ENCODE assay signal across 8 mouse cellular contexts in the genomic region with DNA sequence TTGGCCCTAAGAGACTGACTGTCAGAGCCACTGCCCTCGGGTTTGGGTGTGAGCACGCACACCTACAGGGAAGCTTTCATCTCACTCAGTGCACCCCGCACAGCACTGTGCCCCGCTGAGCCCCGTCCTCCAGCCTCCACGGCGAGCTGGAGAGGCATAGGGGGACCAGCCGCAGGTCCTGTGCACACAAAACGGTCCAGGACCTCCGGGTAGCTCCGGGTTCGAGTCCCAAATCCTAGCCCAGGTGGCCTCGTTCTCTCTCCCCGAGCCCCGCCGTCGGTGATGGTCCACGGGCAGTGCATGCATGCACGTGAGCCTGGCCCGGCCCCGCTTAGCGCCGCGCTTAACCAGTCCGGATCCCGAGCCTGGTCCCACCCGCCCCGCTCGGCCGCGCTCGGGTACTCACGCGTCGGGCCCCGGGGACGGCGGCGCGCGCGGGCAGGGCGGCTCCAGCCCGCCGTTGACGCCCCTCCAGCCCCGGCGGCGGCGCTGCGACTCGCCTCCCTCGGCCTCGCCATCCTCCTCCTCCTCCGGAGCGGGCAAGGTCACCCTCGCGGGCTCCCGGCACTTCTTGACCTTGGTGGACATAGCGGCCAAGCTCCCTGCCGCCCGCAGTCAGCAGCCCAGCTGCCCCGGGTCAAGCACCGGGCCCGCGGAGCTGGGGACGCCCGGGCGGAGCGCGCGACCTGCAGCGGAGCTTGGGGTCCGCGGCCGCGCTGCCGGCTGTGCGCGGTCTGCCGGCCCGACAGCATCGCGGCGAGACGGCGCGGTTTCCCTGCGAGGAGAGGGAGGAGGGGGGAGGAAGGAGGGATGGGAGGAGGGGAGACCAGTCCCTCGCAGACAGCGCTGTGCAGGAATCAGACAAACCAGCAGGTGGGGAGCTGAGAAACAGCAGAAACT. TPM values are rescaled to one million over a fixed set of nuclear protein-coding genes. Genes with fewer than 3 reads are reported as not detected.
DNase-seq lines count a peak whose midpoint lies in the region; ATAC-seq and TF ChIP-seq lines count a peak whose summit lies in the region.

Gene Trpc3 (minus strand): TSS at position 776 of the 900 bp plus-strand sequence.

- H3K27me3 ChIP-seq in embryonic facial prominence, embryonic 12.5 days, result peaks cover 9% of the 10 kb centered on the region
- H3K27me3 ChIP-seq in heart, embryonic 13.5 days (replicated peaks), result peaks cover 20% of the 10 kb centered on the region
- peaks cover 14% of the 10 kb centered on the region for H3K27me3 ChIP-seq in kidney, embryonic 15.5 days
- peaks cover 28% of the 10 kb centered on the region for H3K27me3 ChIP-seq in liver, embryonic 14.5 days (ENCODE audit: control insufficient read depth, insufficient read depth, low read length)

- H3K27ac ChIP-seq in embryonic facial prominence, embryonic 12.5 days, result no peak within 1 kb of the TSS
- H3K27ac ChIP-seq in heart, embryonic 13.5 days (replicated peaks), result peak within 1 kb of the TSS; percentile 36
- peak within 1 kb of the TSS; percentile 28 for H3K27ac ChIP-seq in kidney, embryonic 15.5 days
- H3K27ac ChIP-seq in liver, embryonic 14.5 days, result no peak within 1 kb of the TSS

- H3K36me3 ChIP-seq in embryonic facial prominence, embryonic 12.5 days, result no peaks in the 10 kb centered on the region
- no peaks in the 10 kb centered on the region for H3K36me3 ChIP-seq in heart, embryonic 13.5 days
- no peaks in the 10 kb centered on the region for H3K36me3 ChIP-seq in kidney, embryonic 15.5 days
- no peaks in the 10 kb centered on the region for H3K36me3 ChIP-seq in liver, embryonic 14.5 days (replicated peaks; ENCODE audit: control insufficient read depth, insufficient read depth, low read depth)

- under 1% methylated on average over 91 of the region's 91 CpGs for WGBS in embryonic facial prominence, embryonic 12.5 days
- WGBS in heart, embryonic 13.5 days, result under 1% methylated on average over 85 of the region's 91 CpGs
- WGBS in kidney, embryonic 15.5 days, result under 1% methylated on average over 87 of the region's 91 CpGs
- WGBS in liver, embryonic 14.5 days (ENCODE audit: insufficient replicate concordance), result under 1% methylated on average over 89 of the region's 91 CpGs

- H3K4me3 ChIP-seq in embryonic facial prominence, embryonic 12.5 days, result peak within 1 kb of the TSS; percentile 67
- peak within 1 kb of the TSS; percentile 83 for H3K4me3 ChIP-seq in heart, embryonic 13.5 days
- H3K4me3 ChIP-seq in kidney, embryonic 15.5 days (replicated peaks), result peak within 1 kb of the TSS; percentile 67
- H3K4me3 ChIP-seq in liver, embryonic 14.5 days (ENCODE audit: insufficient read depth in 1 of 2, low read depth in 2 of 2, low read length in 2 of 2), result peak within 1 kb of the TSS; percentile 39 to 49

- H3K4me2 ChIP-seq in embryonic facial prominence, embryonic 12.5 days (replicated peaks), result peak within 1 kb of the TSS; percentile 73
- peak within 1 kb of the TSS; percentile 91 for H3K4me2 ChIP-seq in heart, embryonic 13.5 days
- peak within 1 kb of the TSS; percentile 89 for H3K4me2 ChIP-seq in kidney, embryonic 15.5 days
- H3K4me2 ChIP-seq in liver, embryonic 14.5 days (ENCODE audit: low read depth), result peak within 1 kb of the TSS; percentile 63

- no peak for TF ChIP-seq EP300 in liver, embryonic 14.5 days (IDR thresholded peaks at IDR 0.05; ENCODE audit: low read depth)

- DNase-seq in 3134 (ENCODE audit: extremely low read depth, insufficient read length, low spot score), result peak; percentile 10
- peak; percentile 62 for DNase-seq in adrenal gland, postnatal 14 days
- no peak for DNase-seq in liver, embryonic 14.5 days (ENCODE audit: low read depth in 3 of 3, low spot score in 3 of 3)
- peak; percentile 69 for DNase-seq in ovary, adult 18-20 months (ENCODE audit: low spot score)
- DNase-seq in c-Kit-positive CD71-positive TER-119-positive erythroid progenitor cells, embryonic 14.5 days (ENCODE audit: low spot score), result no peak

- no peaks in the 10 kb centered on the region for H3K4me1 ChIP-seq in embryonic facial prominence, embryonic 12.5 days
- peaks cover 12% of the 10 kb centered on the region for H3K4me1 ChIP-seq in heart, embryonic 13.5 days
- H3K4me1 ChIP-seq in kidney, embryonic 15.5 days, result peaks cover 17% of the 10 kb centered on the region
- no peaks in the 10 kb centered on the region for H3K4me1 ChIP-seq in liver, embryonic 14.5 days (replicated peaks; ENCODE audit: control insufficient read depth in 2 of 2, insufficient read depth in 2 of 2, low read length in 1 of 2)

- H3K9me3 ChIP-seq in embryonic facial prominence, embryonic 12.5 days, result no peaks in the 10 kb centered on the region
- no peaks in the 10 kb centered on the region for H3K9me3 ChIP-seq in heart, embryonic 13.5 days
- H3K9me3 ChIP-seq in kidney, embryonic 15.5 days (replicated peaks), result no peaks in the 10 kb centered on the region
- H3K9me3 ChIP-seq in liver, embryonic 14.5 days (ENCODE audit: control insufficient read depth, low read length), result no peaks in the 10 kb centered on the region

- TF ChIP-seq CTCF in liver, embryonic 14.5 days (IDR thresholded peaks at IDR 0.05; ENCODE audit: low read depth), result 0 out of 2 replicates have a peak, but pooled peaks have one; percentile 18

- peak within 1 kb of the TSS; percentile 63 for H3K9ac ChIP-seq in embryonic facial prominence, embryonic 12.5 days
- peak within 1 kb of the TSS; percentile 86 for H3K9ac ChIP-seq in heart, embryonic 13.5 days
- H3K9ac ChIP-seq in kidney, embryonic 15.5 days, result peak within 1 kb of the TSS; percentile 38
- H3K9ac ChIP-seq in liver, embryonic 14.5 days (replicated peaks), result no peak within 1 kb of the TSS; the same call in 1 of the 2 replicates

- peak; percentile 91 for ATAC-seq in embryonic facial prominence, embryonic 12.5 days (ENCODE audit: insufficient number of reproducible peaks, insufficient read depth, low FRiP score, low TSS enrichment)
- ATAC-seq in heart, embryonic 13.5 days (ENCODE audit: extremely low read depth, insufficient number of reproducible peaks, low FRiP score, low TSS enrichment), result peak; percentile 65
- peak; percentile 91 for ATAC-seq in kidney, embryonic 15.5 days (replicated peaks; ENCODE audit: low FRiP score)
- ATAC-seq in liver, embryonic 14.5 days (ENCODE audit: insufficient read depth), result no peak

RNA-seq across cellular contexts. Expression of gene Trpc3, which starts in this region (rescaled TPM):
- 2.4 and 2.6 TPM in 2 replicates for total RNA-seq in adrenal gland, postnatal 14 days (2021)
- 5.9 and 9.5 TPM in 2 replicates for polyA plus RNA-seq in embryonic facial prominence, embryonic 12.5 days (2016; fragmentation: Nextera tagmentation; extraction: Ambion mirVana)
- polyA plus RNA-seq in heart, embryonic 13.5 days (2015; fragmentation: Nextera tagmentation; extraction: Ambion mirVana), result 2.5 and 4.9 TPM in 2 replicates
- 8.6 and 9.9 TPM in 2 replicates for polyA plus RNA-seq in kidney, embryonic 15.5 days (2015; fragmentation: Nextera tagmentation; extraction: Ambion mirVana)
- polyA plus RNA-seq in liver, embryonic 14.5 days (2012; rRNA removed), result 0.16 and 0.23 TPM in 2 replicates
- polyA plus RNA-seq in liver, embryonic 14.5 days (2014; fragmentation: Nextera tagmentation; extraction: Ambion mirVana), result 0.15 and 0.35 TPM in 2 replicates

Comparison
In these comparisons a context has a peak if more than half of its experiments do, and no peak if none do; other contexts are left out.
1. DNase-seq: peak in 3134 (single experiment), adrenal gland, postnatal 14 days (single experiment) and ovary, adult 18-20 months (single experiment); none in liver, embryonic 14.5 days (0 of 3) and c-Kit-positive CD71-positive TER-119-positive erythroid progenitor cells, embryonic 14.5 days (single experiment).
2. H3K27ac ChIP-seq: peak in heart, embryonic 13.5 days (single experiment) and kidney, embryonic 15.5 days (single experiment); none in embryonic facial prominence, embryonic 12.5 days (single experiment) and liver, embryonic 14.5 days (single experiment).
3. Peak in every context shown above with its lines, with median percentiles within 50 percentile points of each other: H3K4me2 ChIP-seq and H3K4me3 ChIP-seq.